Mouse (Mus musculus): ENCODE results near the gene Plin4. TPM values are rescaled to one million over a fixed set of nuclear protein-coding genes. Genes with fewer than 3 reads are reported as not detected.
A peak's percentile ranks its signal among the peaks of the same experiment; 100 is the strongest.

The Plin4 gene
- total and polyA plus RNA-seq, 3 experiments: 0.04 TPM; not detected in 1

DNA sequence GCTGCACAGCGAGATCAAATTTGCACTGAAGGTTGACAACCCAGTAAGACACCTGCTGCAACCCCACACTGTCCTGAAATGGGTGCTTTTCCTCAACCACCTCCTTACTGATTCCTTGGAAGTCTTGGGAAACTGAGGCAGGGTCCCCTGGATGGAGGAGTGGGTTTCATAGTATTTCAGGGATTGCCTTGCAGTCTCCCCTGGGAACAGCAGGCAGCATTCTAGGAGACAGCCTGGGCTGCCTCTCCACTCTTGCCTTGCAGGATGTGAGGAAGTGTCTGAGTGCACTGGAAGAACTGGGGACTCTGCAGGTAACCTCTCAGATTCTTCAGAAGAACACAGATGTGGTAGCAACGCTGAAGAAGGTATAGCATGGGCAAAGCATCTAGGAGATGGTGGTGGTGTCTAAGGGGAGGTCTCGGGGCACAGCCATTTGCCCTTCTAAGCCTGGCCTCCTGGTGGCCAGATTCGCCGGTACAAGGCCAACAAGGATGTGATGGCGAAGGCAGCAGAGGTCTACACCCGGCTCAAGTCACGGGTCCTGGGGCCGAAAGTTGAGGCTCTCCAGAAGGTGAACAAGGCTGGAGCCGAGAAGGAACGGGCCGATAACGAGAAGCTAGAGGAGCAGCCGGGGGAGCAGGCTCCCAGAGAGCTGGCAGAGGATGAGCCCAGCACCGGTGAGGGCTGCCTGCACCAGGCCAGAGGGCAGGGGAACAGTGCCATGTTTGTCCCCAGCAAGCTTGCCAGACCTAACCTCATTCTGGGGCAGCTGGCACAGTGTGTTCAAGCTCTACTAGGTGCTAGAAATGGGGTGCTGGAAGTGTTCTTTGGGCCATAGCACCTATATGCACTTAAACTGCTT is 10.7 kb downstream of the Plin4 start:
- no peak overlapping the region for H3K27ac ChIP-seq (ENCODE audit: insufficient read depth, low read depth)
- no peaks in the 10 kb centered on the region for H3K4me1 ChIP-seq (ENCODE audit: control insufficient read depth in 1 of 2, insufficient read depth in 2 of 2)
- H3K27me3 ChIP-seq (replicated peaks): no peaks in the 10 kb centered on the region
- dilution Hi-C loops (cut with MboI; ENCODE audit: extremely low pct_ligation_motif_present, extremely low pct_unique_long_range_greater_than_20kb, low sequenced_read_pairs): no loop called here
- no peaks in the 10 kb centered on the region for H3K79me2 ChIP-seq (replicated peaks; ENCODE audit: control insufficient read depth, extremely low read depth, insufficient read depth, poor library complexity, severe bottlenecking)
- no peak for TF ChIP-seq JUN (IDR thresholded peaks at IDR 0.05; ENCODE audit: insufficient read depth, low read depth, low read length)
- peak in 1 of 2 experiments; percentile 13; a peak in 1 of 4 replicates for TF ChIP-seq CTCF (conservative IDR thresholded peaks at IDR 0.05 in 1 of 2, IDR thresholded peaks at IDR 0.05 in 1 of 2; ENCODE audit: low read depth in 2 of 2, low read length in 2 of 2)
- DNase-seq (ENCODE audit: extremely low read depth): no peak
- no peak overlapping the region for H3K9ac ChIP-seq (ENCODE audit: insufficient read depth, low read depth)
- H3K36me3 ChIP-seq (replicated peaks in 1 of 2; ENCODE audit: control insufficient read depth in 1 of 2, insufficient read depth in 1 of 2, low read length in 1 of 2): peaks cover 88 to 95% of the 10 kb centered on the region in 2 experiments
- no peak overlapping the region for H3K4me3 ChIP-seq (replicated peaks in 1 of 3; ENCODE audit: low read depth in 2 of 3, low read length in 2 of 3, poor library complexity in 1 of 3)
- H3K9me3 ChIP-seq (replicated peaks; ENCODE audit: low read length): no peaks in the 10 kb centered on the region
- H3K4me2 ChIP-seq (ENCODE audit: insufficient read depth, low read depth, poor library complexity, severe bottlenecking): no peak overlapping the region
- in situ Hi-C loops (cut with MboI; ENCODE audit: low pct_ligation_motif_present, low pct_unique_long_range_greater_than_20kb, low sequenced_read_pairs): no loop called here

DNA sequence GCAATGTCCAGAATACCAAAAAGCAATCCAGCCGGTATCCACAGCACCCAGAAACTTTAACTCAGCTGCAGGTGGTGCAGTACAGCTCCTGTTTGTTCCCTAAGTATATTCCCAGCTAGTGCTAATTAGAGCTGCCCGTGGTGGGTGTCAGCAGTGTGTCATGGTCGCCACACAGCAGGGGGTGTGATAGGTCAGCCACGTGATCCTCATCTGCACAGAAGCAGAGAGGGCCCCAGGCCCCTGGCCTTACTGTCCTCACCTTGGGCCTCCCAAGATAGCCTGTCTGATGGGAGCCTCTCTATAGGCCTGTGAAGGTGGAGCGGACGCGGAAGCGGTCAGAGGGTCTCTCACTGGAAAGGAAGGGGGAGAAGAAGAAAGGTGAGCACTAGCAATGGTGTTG is 11.4 kb downstream of the Plin4 start:
- no peak overlapping the region for H3K27ac ChIP-seq (ENCODE audit: insufficient read depth, low read depth)
- no peak overlapping the region for H3K4me2 ChIP-seq (ENCODE audit: insufficient read depth, low read depth, poor library complexity, severe bottlenecking)
- in situ Hi-C loops (cut with MboI; ENCODE audit: low pct_ligation_motif_present, low pct_unique_long_range_greater_than_20kb, low sequenced_read_pairs) (no loop called here), dilution Hi-C loops (cut with MboI; ENCODE audit: extremely low pct_ligation_motif_present, extremely low pct_unique_long_range_greater_than_20kb, low sequenced_read_pairs) (no loop called here)
- no peak overlapping the region for H3K9ac ChIP-seq (ENCODE audit: insufficient read depth, low read depth)
- H3K27me3 ChIP-seq (replicated peaks): no peaks in the 10 kb centered on the region
- H3K79me2 ChIP-seq (replicated peaks; ENCODE audit: control insufficient read depth, extremely low read depth, insufficient read depth, poor library complexity, severe bottlenecking): no peaks in the 10 kb centered on the region
- H3K9me3 ChIP-seq (replicated peaks; ENCODE audit: low read length): no peaks in the 10 kb centered on the region
- H3K4me1 ChIP-seq (ENCODE audit: control insufficient read depth in 1 of 2, insufficient read depth in 2 of 2): no peaks in the 10 kb centered on the region
- H3K4me3 ChIP-seq (replicated peaks in 1 of 3; ENCODE audit: low read depth in 2 of 3, low read length in 2 of 3, poor library complexity in 1 of 3): no peak overlapping the region
- H3K36me3 ChIP-seq (replicated peaks in 1 of 2; ENCODE audit: control insufficient read depth in 1 of 2, insufficient read depth in 1 of 2, low read length in 1 of 2): peaks cover 86 to 93% of the 10 kb centered on the region in 2 experiments
- TF ChIP-seq RCOR1 (conservative IDR thresholded peaks at IDR 0.05; ENCODE audit: low read depth, low read length) (no peak), SMC3 (IDR thresholded peaks at IDR 0.05; ENCODE audit: low read depth, low read length) (no peak), JUN (IDR thresholded peaks at IDR 0.05; ENCODE audit: insufficient read depth, low read depth, low read length) (no peak), CHD1 (IDR thresholded peaks at IDR 0.05; ENCODE audit: low read depth, low read length) (no peak), SIN3A (IDR thresholded peaks at IDR 0.05; ENCODE audit: low read length) (no peak), POLR2AphosphoS2 (IDR thresholded peaks at IDR 0.05; ENCODE audit: low read depth, low read length) (no peak), BHLHE40 (IDR thresholded peaks at IDR 0.05; ENCODE audit: low read depth, low read length) (no peak), KAT2A (IDR thresholded peaks at IDR 0.05; ENCODE audit: insufficient replicate concordance, low read length) (no peak), TCF12 (IDR thresholded peaks at IDR 0.05; ENCODE audit: low read depth, low read length) (no peak), ZKSCAN1 (IDR thresholded peaks at IDR 0.05; ENCODE audit: borderline replicate concordance, low read depth, low read length) (no peak), ETS1 (conservative IDR thresholded peaks at IDR 0.05; ENCODE audit: low read depth, low read length) (no peak), ZC3H11A (IDR thresholded peaks at IDR 0.05; ENCODE audit: low read depth, low read length) (no peak), MAZ (IDR thresholded peaks at IDR 0.05; ENCODE audit: low read depth, low read length) (no peak), CHD2 (IDR thresholded peaks at IDR 0.05; ENCODE audit: low read length) (no peak), NRF1 (IDR thresholded peaks at IDR 0.05; ENCODE audit: low read depth, low read length) (no peak)
- no peak for DNase-seq (ENCODE audit: extremely low read depth)
